Mouse (Mus musculus): ENCODE measurements at regions not wholly inside any gene's neighbourhood (a gene's known extent, or its start where the extent isn't known, plus 50 kb on each side); places are given as distances from the start of the nearest gene placed in this dataset.

GRCm38 (mm10) chr2:15161831-15162230, 107.0 kb upstream of the Nsun6 start:
- no peaks in the 10 kb centered on the region for H3K36me3 ChIP-seq (replicated peaks; ENCODE audit: control insufficient read depth, insufficient read depth)
- no peaks in the 10 kb centered on the region for H3K9me3 ChIP-seq (ENCODE audit: control insufficient read depth, low read length)
- ATAC-seq (ENCODE audit: low FRiP score), result no peak
- H3K9ac ChIP-seq, result no peak overlapping the region
- H3K27ac ChIP-seq, result no peak overlapping the region
- WGBS, result 98% methylated on average over 1 of the region's 1 CpGs
- no peaks in the 10 kb centered on the region for H3K4me1 ChIP-seq (replicated peaks; ENCODE audit: control insufficient read depth, insufficient read depth, low read length)
- no peak overlapping the region for H3K4me3 ChIP-seq (replicated peaks; ENCODE audit: low read length)
- no peak overlapping the region for H3K4me2 ChIP-seq (replicated peaks)
- DNase-seq (ENCODE audit: low spot score), result no peak
- no peaks in the 10 kb centered on the region for H3K27me3 ChIP-seq (ENCODE audit: control insufficient read depth, insufficient read depth, low read length)

GRCm38 (mm10) chr2:15157622-15158021, 102.8 kb upstream of the Nsun6 start:
- DNase-seq (ENCODE audit: low spot score), result no peak
- no peaks in the 10 kb centered on the region for H3K4me1 ChIP-seq (replicated peaks; ENCODE audit: control insufficient read depth, insufficient read depth, low read length)
- ATAC-seq (ENCODE audit: low FRiP score), result no peak
- H3K9ac ChIP-seq, result no peak overlapping the region
- no peak overlapping the region for H3K27ac ChIP-seq
- no peak overlapping the region for H3K4me2 ChIP-seq (replicated peaks)
- H3K36me3 ChIP-seq (replicated peaks; ENCODE audit: control insufficient read depth, insufficient read depth), result no peaks in the 10 kb centered on the region
- no peaks in the 10 kb centered on the region for H3K27me3 ChIP-seq (ENCODE audit: control insufficient read depth, insufficient read depth, low read length)
- H3K9me3 ChIP-seq (ENCODE audit: control insufficient read depth, low read length), result no peaks in the 10 kb centered on the region; the same call in 1 of the 2 replicates
- no peak overlapping the region for H3K4me3 ChIP-seq (replicated peaks; ENCODE audit: low read length)

- no peaks in the 10 kb centered on the region for H3K27me3 ChIP-seq (ENCODE audit: control insufficient read depth, insufficient read depth, low read length)
- no peaks in the 10 kb centered on the region for H3K36me3 ChIP-seq (replicated peaks; ENCODE audit: control insufficient read depth, insufficient read depth)
- H3K4me2 ChIP-seq (replicated peaks), result no peak overlapping the region
- ATAC-seq (ENCODE audit: low FRiP score) (no peak), DNase-seq (ENCODE audit: low spot score) (no peak)
- no peak overlapping the region for H3K27ac ChIP-seq
- H3K4me3 ChIP-seq (replicated peaks; ENCODE audit: low read length), result no peak overlapping the region
- no peaks in the 10 kb centered on the region for H3K4me1 ChIP-seq (replicated peaks; ENCODE audit: control insufficient read depth, insufficient read depth, low read length)
- no peak overlapping the region for H3K9ac ChIP-seq
- WGBS, result 95% methylated on average over 1 of the region's 1 CpGs
- no peaks in the 10 kb centered on the region; the same call in 1 of the 2 replicates for H3K9me3 ChIP-seq (ENCODE audit: control insufficient read depth, low read length)
Measured at GRCm38 (mm10) chr2:15150823-15151222, 96.0 kb upstream of the Nsun6 start.

GRCm38 (mm10) chr2:15148381-15148780, 93.5 kb upstream of the Nsun6 start:
- H3K27ac ChIP-seq, result no peak overlapping the region
- WGBS, result 92% methylated on average over 1 of the region's 1 CpGs
- H3K36me3 ChIP-seq (replicated peaks; ENCODE audit: control insufficient read depth, insufficient read depth), result no peaks in the 10 kb centered on the region
- H3K9me3 ChIP-seq (ENCODE audit: control insufficient read depth, low read length), result no peaks in the 10 kb centered on the region
- no peak overlapping the region for H3K4me2 ChIP-seq (replicated peaks)
- no peak overlapping the region for H3K4me3 ChIP-seq (replicated peaks; ENCODE audit: low read length)
- ATAC-seq (ENCODE audit: low FRiP score) (no peak), DNase-seq (ENCODE audit: low spot score) (no peak)
- H3K4me1 ChIP-seq (replicated peaks; ENCODE audit: control insufficient read depth, insufficient read depth, low read length), result no peaks in the 10 kb centered on the region
- no peaks in the 10 kb centered on the region for H3K27me3 ChIP-seq (ENCODE audit: control insufficient read depth, insufficient read depth, low read length)
- H3K9ac ChIP-seq, result no peak overlapping the region

GRCm38 (mm10) chr2:15146986-15147385, 92.1 kb upstream of the Nsun6 start:
- Histone ChIP-seq H3K27me3 (ENCODE audit: control insufficient read depth, insufficient read depth, low read length) (no peaks in the 10 kb centered on the region), H3K27ac (no peak overlapping the region), H3K9me3 (ENCODE audit: control insufficient read depth, low read length) (no peaks in the 10 kb centered on the region), H3K4me1 (replicated peaks; ENCODE audit: control insufficient read depth, insufficient read depth, low read length) (no peaks in the 10 kb centered on the region), H3K36me3 (replicated peaks; ENCODE audit: control insufficient read depth, insufficient read depth) (no peaks in the 10 kb centered on the region), H3K4me3 (replicated peaks; ENCODE audit: low read length) (no peak overlapping the region), H3K4me2 (replicated peaks) (no peak overlapping the region), H3K9ac (no peak overlapping the region)
- DNase-seq (ENCODE audit: low spot score), result no peak
- ATAC-seq (ENCODE audit: low FRiP score), result no peak

GRCm38 (mm10) chr2:15146414-15146813, 91.5 kb upstream of the Nsun6 start:
- Histone ChIP-seq H3K4me1 (replicated peaks; ENCODE audit: control insufficient read depth, insufficient read depth, low read length) (no peaks in the 10 kb centered on the region), H3K36me3 (replicated peaks; ENCODE audit: control insufficient read depth, insufficient read depth) (no peaks in the 10 kb centered on the region), H3K27me3 (ENCODE audit: control insufficient read depth, insufficient read depth, low read length) (no peaks in the 10 kb centered on the region), H3K27ac (no peak overlapping the region), H3K9me3 (ENCODE audit: control insufficient read depth, low read length) (no peaks in the 10 kb centered on the region), H3K9ac (no peak overlapping the region), H3K4me2 (replicated peaks) (no peak overlapping the region), H3K4me3 (replicated peaks; ENCODE audit: low read length) (no peak overlapping the region)
- DNase-seq (ENCODE audit: low spot score) (no peak), ATAC-seq (ENCODE audit: low FRiP score) (no peak)
- 88% methylated on average over 1 of the region's 1 CpGs for WGBS

- WGBS, result 87% methylated on average over 2 of the region's 2 CpGs
- H3K4me1 ChIP-seq (replicated peaks; ENCODE audit: control insufficient read depth, insufficient read depth, low read length), result no peaks in the 10 kb centered on the region
Measured at GRCm38 (mm10) chr2:15144781-15145180, 89.9 kb upstream of the Nsun6 start.

GRCm38 (mm10) chr2:15139877-15140276, 85.0 kb upstream of the Nsun6 start:
- DNase-seq (ENCODE audit: low spot score) (no peak), ATAC-seq (ENCODE audit: low FRiP score) (no peak)
- no peaks in the 10 kb centered on the region for H3K36me3 ChIP-seq (replicated peaks; ENCODE audit: control insufficient read depth, insufficient read depth)
- WGBS, result 88% methylated on average over 2 of the region's 2 CpGs
- no peak overlapping the region for H3K27ac ChIP-seq
- no peak overlapping the region for H3K4me2 ChIP-seq (replicated peaks)
- H3K9ac ChIP-seq, result no peak overlapping the region
- H3K4me1 ChIP-seq (replicated peaks; ENCODE audit: control insufficient read depth, insufficient read depth, low read length), result no peaks in the 10 kb centered on the region
- H3K4me3 ChIP-seq (replicated peaks; ENCODE audit: low read length), result no peak overlapping the region
- H3K27me3 ChIP-seq (ENCODE audit: control insufficient read depth, insufficient read depth, low read length), result no peaks in the 10 kb centered on the region
- no peaks in the 10 kb centered on the region for H3K9me3 ChIP-seq (ENCODE audit: control insufficient read depth, low read length)

More at GRCm38 (mm10) chr2:15144781-15145180, 89.9 kb upstream of the Nsun6 start:
- H3K9ac ChIP-seq, result no peak overlapping the region
- H3K27me3 ChIP-seq (ENCODE audit: control insufficient read depth, insufficient read depth, low read length), result no peaks in the 10 kb centered on the region
- no peaks in the 10 kb centered on the region for H3K9me3 ChIP-seq (ENCODE audit: control insufficient read depth, low read length)
- H3K27ac ChIP-seq, result no peak overlapping the region
- ATAC-seq (ENCODE audit: low FRiP score), result no peak
- no peak for DNase-seq (ENCODE audit: low spot score)
- H3K4me2 ChIP-seq (replicated peaks), result no peak overlapping the region
- no peaks in the 10 kb centered on the region for H3K36me3 ChIP-seq (replicated peaks; ENCODE audit: control insufficient read depth, insufficient read depth)
- H3K4me3 ChIP-seq (replicated peaks; ENCODE audit: low read length), result no peak overlapping the region
